Mouse (Mus musculus): ENCODE results near the gene Rhov. TPM values are rescaled to one million over a fixed set of nuclear protein-coding genes. Genes with fewer than 3 reads are reported as not detected.

The Rhov gene
- polyA plus RNA-seq (2017; shearing (Covaris generic)), result 0.20 TPM

DNA sequence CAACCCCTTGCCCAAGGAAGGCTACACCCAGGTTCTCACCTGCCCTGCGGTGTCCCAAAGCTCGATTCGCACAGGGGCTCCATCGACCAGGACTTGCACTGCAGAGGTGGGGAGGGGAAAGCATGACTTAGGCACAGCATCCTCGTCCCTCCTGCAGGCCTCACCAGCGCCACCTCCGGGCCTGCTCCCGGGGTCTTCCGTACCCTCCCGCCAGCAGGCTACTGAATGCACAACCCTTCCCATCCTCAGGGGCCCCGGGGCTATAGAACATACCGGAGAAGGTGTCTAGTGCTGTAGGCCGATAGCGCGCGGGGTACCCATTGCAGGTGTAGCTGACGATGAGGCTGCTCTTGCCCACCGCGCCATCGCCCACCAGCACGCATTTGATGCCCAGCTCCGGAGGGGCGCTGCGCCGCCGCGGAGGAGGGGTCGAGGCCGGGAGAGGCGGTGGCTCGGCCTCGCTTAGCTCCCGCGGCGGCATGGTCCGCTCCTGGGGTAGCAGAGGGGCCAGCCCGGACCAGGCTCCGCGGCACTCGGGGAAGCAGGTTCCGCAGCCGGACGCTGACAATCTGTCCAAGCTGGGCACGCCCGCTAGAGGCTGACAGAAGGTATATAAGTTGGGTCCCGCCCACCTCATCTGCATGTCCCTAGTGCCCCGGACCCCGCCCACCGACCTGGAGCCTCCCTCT, at the start of gene Rhov:
Rhov (minus strand) TSS at position 630 of the 689 bp plus-strand sequence.

GRCm38 (mm10) chr2:119288270-119288882, 17.3 kb upstream of the Rhov start, which contains the start of gene Vps18:
Vps18 (plus strand) TSS chr2:119288740.

DNA sequence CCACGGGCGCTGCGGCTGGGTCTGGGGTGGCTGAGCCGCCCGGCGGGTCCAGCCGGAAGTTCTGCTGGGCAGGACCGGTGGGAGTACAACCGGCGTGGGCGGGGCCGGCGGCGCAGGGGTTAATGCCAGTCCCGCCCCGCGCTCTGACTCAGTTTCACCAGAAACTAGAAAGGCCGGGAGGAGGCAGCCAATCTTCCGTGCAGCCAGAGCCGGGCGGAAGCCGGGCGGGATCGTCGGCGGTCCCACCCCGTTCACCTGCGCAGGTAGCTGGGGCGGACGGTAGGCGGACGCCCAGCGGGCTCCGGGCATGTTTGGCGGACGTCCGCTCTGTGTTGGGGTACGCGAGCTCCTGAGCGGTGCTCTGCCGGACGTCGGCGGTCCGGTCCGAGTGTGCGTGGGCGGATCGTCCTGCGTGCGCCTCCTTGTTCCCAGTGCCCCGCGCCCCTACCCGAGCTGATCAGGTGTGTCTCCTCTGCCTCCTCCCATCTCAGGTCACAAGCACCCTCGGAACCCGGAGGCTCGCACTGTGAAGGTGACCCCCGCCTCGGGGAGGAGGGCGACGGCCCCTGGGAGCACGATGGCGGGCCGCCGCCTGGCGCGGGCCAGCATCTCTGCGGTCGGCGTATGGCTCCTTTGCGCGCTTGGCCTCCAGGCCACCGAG, 33.7 kb downstream of the Rhov start, which contains the start of gene Spint1:
Spint1 (plus strand) TSS at position 153 of the 661 bp plus-strand sequence.

GRCm38 (mm10) chr2:119229775-119230704, 41.0 kb downstream of the Rhov start, which contains the start of gene Ppp1r14d:
Ppp1r14d (minus strand) TSS chr2:119229906.

Other genes with a start within 250 kb of the Rhov start
- 21.6 TPM for gene Ccdc32, start 241.9 kb downstream of the Rhov start, polyA plus RNA-seq (2017; shearing (Covaris generic))
- 2.3 TPM for gene Rpusd2, start 236.5 kb downstream of the Rhov start, polyA plus RNA-seq (2017; shearing (Covaris generic))
- 2.5 TPM for gene Knl1, start 224.2 kb downstream of the Rhov start, polyA plus RNA-seq (2017; shearing (Covaris generic))
- 4.6 TPM for gene Rad51, start 158.5 kb downstream of the Rhov start, polyA plus RNA-seq (2017; shearing (Covaris generic))
- gene Rmdn3, start 114.2 kb downstream of the Rhov start, polyA plus RNA-seq (2017; shearing (Covaris generic)), result 28.5 TPM
- not detected for gene Gchfr, start 103.5 kb downstream of the Rhov start, polyA plus RNA-seq (2017; shearing (Covaris generic))
- 0.43 TPM for gene Gm14137, start 96.8 kb downstream of the Rhov start, polyA plus RNA-seq (2017; shearing (Covaris generic))
- 52.5 TPM for gene Zfyve19, start 62.7 kb downstream of the Rhov start, polyA plus RNA-seq (2017; shearing (Covaris generic))
- 21.4 TPM for gene Dnajc17, start 62.5 kb downstream of the Rhov start, polyA plus RNA-seq (2017; shearing (Covaris generic))
- not detected for gene Ppp1r14d, start 41.4 kb downstream of the Rhov start, polyA plus RNA-seq (2017; shearing (Covaris generic))
- 0.29 TPM for gene Spint1, start 33.9 kb downstream of the Rhov start, polyA plus RNA-seq (2017; shearing (Covaris generic))
- gene Vps18, start 17.5 kb upstream of the Rhov start, polyA plus RNA-seq (2017; shearing (Covaris generic)), result 13.7 TPM
- gene Dll4, start 54.5 kb upstream of the Rhov start, polyA plus RNA-seq (2017; shearing (Covaris generic)), result not detected
- not detected for gene Chac1, start 80.0 kb upstream of the Rhov start, polyA plus RNA-seq (2017; shearing (Covaris generic))
- 5.5 TPM for gene Ino80, start 206.4 kb upstream of the Rhov start, polyA plus RNA-seq (2017; shearing (Covaris generic))

Measured in CD4-positive, CD25-positive, alpha-beta regulatory T cell (primary cell).